In genomic region chr12:103827661-103828372, GRCm38 (mm10) we compare ENCODE assay signal across 24 mouse cellular contexts. TPM values are rescaled to one million over a fixed set of nuclear protein-coding genes. Genes with fewer than 3 reads are reported as not detected.
DNase-seq lines count a peak whose midpoint lies in the region; ATAC-seq and TF ChIP-seq lines count a peak whose summit lies in the region.
"Not testable (repeated sequence)": the region's sequence is repeated elsewhere in the genome, so short reads cannot be mapped to it uniquely, and the experiment has no call there.
"Had no signal": no experiment of that assay in that cellular context is flagged by ENCODE, and none has a peak within 500 bp of the region (broad histone marks: within the 10 kb centered on the region; RNA-seq: fewer than 3 reads in every experiment).

No protein-coding gene starts in this region.

- not testable (repeated sequence) for TF ChIP-seq CTCF in liver, adult 2 months (IDR thresholded peaks at IDR 0.05; ENCODE audit: low read depth, low read length)

- H3K4me2 ChIP-seq in intestine, embryonic 15.5 days (replicated peaks), result peak overlapping the region; percentile 31
- H3K4me2 ChIP-seq in kidney, embryonic 16.5 days (replicated peaks; ENCODE audit: low read depth, low read length), result 0 out of 2 replicates have a peak overlapping the region, but pooled peaks have one; percentile 10
- H3K4me2 ChIP-seq in liver, embryonic 13.5 days, result peak overlapping the region; percentile 26
- not testable (repeated sequence) for H3K4me2 ChIP-seq in liver, embryonic 16.5 days (ENCODE audit: low read depth, low read length)

- not testable (repeated sequence) for H3K27me3 ChIP-seq in intestine, embryonic 15.5 days (replicated peaks); kidney, embryonic 16.5 days (ENCODE audit: insufficient read depth, low read length); liver, adult 2 months (ENCODE audit: control insufficient read depth, insufficient read depth, low read length); liver, embryonic 13.5 days; liver, embryonic 16.5 days (ENCODE audit: control insufficient read depth, insufficient read depth, low read depth, low read length)

- peak overlapping the region; percentile 56; the same call in 1 of the 2 replicates for H3K27ac ChIP-seq in intestine, embryonic 15.5 days
- H3K27ac ChIP-seq in kidney, embryonic 16.5 days (ENCODE audit: low read length); liver, embryonic 13.5 days; liver, embryonic 16.5 days (ENCODE audit: low read length): not testable (repeated sequence)
- H3K27ac ChIP-seq in liver, adult 2 months (replicated peaks; ENCODE audit: insufficient read depth, low read depth, low read length), result peak overlapping the region; percentile 78

- not testable (repeated sequence) for H3K79me2 ChIP-seq in liver, adult 2 months (ENCODE audit: control insufficient read depth, insufficient read depth, low read length)

- ATAC-seq in intestine, embryonic 15.5 days, result peak; percentile 89
- 0 out of 2 replicates have a peak, but pooled peaks have one; percentile 31 for ATAC-seq in kidney, embryonic 16.5 days (ENCODE audit: low FRiP score, low TSS enrichment)
- ATAC-seq in liver, embryonic 13.5 days (ENCODE audit: low read depth), result peak; percentile 23; the same call in 1 of the 2 replicates
- peak; percentile 50 for ATAC-seq in liver, embryonic 16.5 days (ENCODE audit: low read depth)

- not testable (repeated sequence) for H3K36me3 ChIP-seq in intestine, embryonic 15.5 days; kidney, embryonic 16.5 days (ENCODE audit: insufficient read depth, low read length); liver, adult 2 months (ENCODE audit: control insufficient read depth, insufficient read depth, low read length); liver, embryonic 13.5 days; liver, embryonic 16.5 days (ENCODE audit: control insufficient read depth, insufficient read depth)

- H3K9me3 ChIP-seq in intestine, embryonic 15.5 days; kidney, embryonic 16.5 days (ENCODE audit: low read length); liver, embryonic 13.5 days (replicated peaks); liver, embryonic 16.5 days (replicated peaks; ENCODE audit: control insufficient read depth, low read length): not testable (repeated sequence)

- 0 out of 2 replicates have a peak, but pooled peaks have one; percentile 12 for TF ChIP-seq POLR2A in liver, adult 2 months (IDR thresholded peaks at IDR 0.05; ENCODE audit: extremely low read depth, insufficient read depth, low read length)

- peak overlapping the region; percentile 12; the same call in 1 of the 2 replicates for H3K4me3 ChIP-seq in intestine, embryonic 15.5 days (replicated peaks)
- not testable (repeated sequence) for H3K4me3 ChIP-seq in kidney, embryonic 16.5 days (ENCODE audit: low read length)
- peak overlapping the region; percentile 59 for H3K4me3 ChIP-seq in liver, adult 2 months (ENCODE audit: insufficient read depth, low read depth, low read length)
- H3K4me3 ChIP-seq in liver, embryonic 13.5 days (replicated peaks), result peak overlapping the region; percentile 47
- H3K4me3 ChIP-seq in liver, embryonic 16.5 days (ENCODE audit: low read depth, low read length), result peak overlapping the region; percentile 45

- DNase-seq in liver, adult 2 months (ENCODE audit: extremely low read depth, low read depth, low spot score), result peak; percentile 58
- DNase-seq in liver, embryonic 13.5 days, result not testable (repeated sequence)

- WGBS in intestine, embryonic 15.5 days, result 58% methylated on average over 6 of the region's 6 CpGs
- WGBS in kidney, embryonic 16.5 days, result 64% methylated on average over 6 of the region's 6 CpGs
- WGBS in liver, adult 2 months, result 17% methylated on average over 6 of the region's 6 CpGs
- WGBS in liver, embryonic 13.5 days (ENCODE audit: insufficient replicate concordance), result 49% methylated on average over 6 of the region's 6 CpGs
- 46% methylated on average over 6 of the region's 6 CpGs for WGBS in liver, embryonic 16.5 days (ENCODE audit: insufficient replicate concordance)

- not testable (repeated sequence) for H3K9ac ChIP-seq in intestine, embryonic 15.5 days; kidney, embryonic 16.5 days (replicated peaks; ENCODE audit: low read length); liver, embryonic 16.5 days (ENCODE audit: low read depth, low read length)
- H3K9ac ChIP-seq in liver, adult 2 months (ENCODE audit: low read depth, low read length), result peak overlapping the region; percentile 75
- H3K9ac ChIP-seq in liver, embryonic 13.5 days, result 0 out of 2 replicates have a peak overlapping the region, but pooled peaks have one; percentile 26

- not testable (repeated sequence) for H3K4me1 ChIP-seq in intestine, embryonic 15.5 days (replicated peaks); kidney, embryonic 16.5 days (ENCODE audit: insufficient read depth, low read length); liver, adult 2 months (ENCODE audit: control insufficient read depth, insufficient read depth, low read length); liver, embryonic 13.5 days (replicated peaks); liver, embryonic 16.5 days (ENCODE audit: control insufficient read depth, low read depth, low read length)

RNA-seq across cellular contexts. Expression of gene Serpina1b, which starts 2.4 kb away (rescaled TPM):
- polyA plus RNA-seq in intestine, embryonic 15.5 days (2015; fragmentation: Nextera tagmentation; extraction: Ambion mirVana), result 59.9 and 63.5 TPM in 2 replicates
- polyA plus RNA-seq in kidney, embryonic 16.5 days (2015; fragmentation: Nextera tagmentation; extraction: Ambion mirVana), result 6.7 and 8.0 TPM in 2 replicates
- 9,611 and 9,715 TPM in 2 replicates for total RNA-seq in liver, adult 2 months (2014; rRNA removed)
- 8,562 and 8,619 TPM in 2 replicates for polyA plus RNA-seq in liver, adult 2 months (2012; rRNA removed)
- 465 and 505 TPM in 2 replicates for polyA plus RNA-seq in liver, embryonic 13.5 days (2015; fragmentation: Nextera tagmentation; extraction: Ambion mirVana)
- 1,316 and 1,448 TPM in 2 replicates for polyA plus RNA-seq in liver, embryonic 16.5 days (2015; fragmentation: Nextera tagmentation; extraction: Ambion mirVana)
- total RNA-seq: common myeloid progenitor, adult 5-6 weeks; forebrain, postnatal 0 days; gastrocnemius, adult 2 months; MEL had no signal
- polyA plus RNA-seq: C2C12; CD4-positive, CD25-positive, alpha-beta regulatory T cell, adult 4 months; cerebellum, adult 2 months; forebrain, embryonic 11.5 days; forebrain, embryonic 14.5 days; forebrain, postnatal 0 days; frontal cortex, adult 2 months; hindbrain, embryonic 10.5 days; hindbrain, embryonic 13.5 days; hindbrain, embryonic 16.5 days had no signal

RNA-seq across cellular contexts. Expression of gene Serpina1a, which starts 35.5 kb away (rescaled TPM):
- 31.2 and 33.0 TPM in 2 replicates for polyA plus RNA-seq in intestine, embryonic 15.5 days (2015; fragmentation: Nextera tagmentation; extraction: Ambion mirVana)
- polyA plus RNA-seq in kidney, embryonic 16.5 days (2015; fragmentation: Nextera tagmentation; extraction: Ambion mirVana), result 16.3 and 17.4 TPM in 2 replicates
- total RNA-seq in liver, adult 2 months (2014; rRNA removed), result 6,488 and 8,697 TPM in 2 replicates
- polyA plus RNA-seq in liver, adult 2 months (2012; rRNA removed), result 6,371 and 7,029 TPM in 2 replicates
- 280 and 331 TPM in 2 replicates for polyA plus RNA-seq in liver, embryonic 13.5 days (2015; fragmentation: Nextera tagmentation; extraction: Ambion mirVana)
- polyA plus RNA-seq in liver, embryonic 16.5 days (2015; fragmentation: Nextera tagmentation; extraction: Ambion mirVana), result 1,052 and 1,237 TPM in 2 replicates
- total RNA-seq: common myeloid progenitor, adult 5-6 weeks; forebrain, postnatal 0 days; gastrocnemius, adult 2 months; gastrocnemius, postnatal 14 days; heart, adult 18-20 months; heart, postnatal 10 days; heart, postnatal 36 days; MEL had no signal
- polyA plus RNA-seq: C2C12; CD4-positive, CD25-positive, alpha-beta regulatory T cell, adult 4 months; cerebellum, adult 2 months; embryonic facial prominence, embryonic 12.5 days; embryonic facial prominence, embryonic 15.5 days; forebrain, embryonic 11.5 days; forebrain, embryonic 14.5 days; forebrain, postnatal 0 days; frontal cortex, adult 2 months; hindbrain, embryonic 10.5 days; hindbrain, embryonic 13.5 days; hindbrain, embryonic 16.5 days had no signal

RNA-seq across cellular contexts. Expression of gene Serpina1d, which starts 54.4 kb away (rescaled TPM):
- 10.1 and 12.4 TPM in 2 replicates for polyA plus RNA-seq in intestine, embryonic 15.5 days (2015; fragmentation: Nextera tagmentation; extraction: Ambion mirVana)
- polyA plus RNA-seq in kidney, embryonic 16.5 days (2015; fragmentation: Nextera tagmentation; extraction: Ambion mirVana), result 0.87 and 1.5 TPM in 2 replicates
- 5,740 and 5,936 TPM in 2 replicates for total RNA-seq in liver, adult 2 months (2014; rRNA removed)
- 7,463 and 8,304 TPM in 2 replicates for polyA plus RNA-seq in liver, adult 2 months (2012; rRNA removed)
- 113 and 126 TPM in 2 replicates for polyA plus RNA-seq in liver, embryonic 13.5 days (2015; fragmentation: Nextera tagmentation; extraction: Ambion mirVana)
- polyA plus RNA-seq in liver, embryonic 16.5 days (2015; fragmentation: Nextera tagmentation; extraction: Ambion mirVana), result 566 and 660 TPM in 2 replicates
- total RNA-seq: common myeloid progenitor, adult 5-6 weeks; forebrain, postnatal 0 days; gastrocnemius, adult 2 months; gastrocnemius, postnatal 14 days; heart, postnatal 36 days; MEL had no signal
- polyA plus RNA-seq: CD4-positive, CD25-positive, alpha-beta regulatory T cell, adult 4 months; cerebellum, adult 2 months; embryonic facial prominence, embryonic 12.5 days; embryonic facial prominence, embryonic 15.5 days; forebrain, embryonic 11.5 days; forebrain, embryonic 14.5 days; forebrain, postnatal 0 days; frontal cortex, adult 2 months; hindbrain, embryonic 10.5 days; hindbrain, embryonic 13.5 days; hindbrain, embryonic 16.5 days had no signal

Comparison
In these comparisons a context has a peak if more than half of its experiments do, and no peak if none do; other contexts are left out.
1. RNA of gene Serpina1d, which starts 54.4 kb away (polyA plus RNA-seq): 7,463 to 8,304 TPM in liver, adult 2 months; 566 to 660 TPM in liver, embryonic 16.5 days, 113 to 126 TPM in liver, embryonic 13.5 days, 10.1 to 12.4 TPM in intestine, embryonic 15.5 days and 0.87 to 1.5 TPM in kidney, embryonic 16.5 days; every median in the first group is over 10 times any median in the second.
2. ATAC-seq: peak in every context shown above with its lines; median percentile 89 in intestine, embryonic 15.5 days; 50 in liver, embryonic 16.5 days; 31 in kidney, embryonic 16.5 days; 23 in liver, embryonic 13.5 days.